Mouse (Mus musculus) E14TG2a.4 (cell line): ENCODE measurements around the gene Rinl.

Experiments used
- H3K27me3 ChIP-seq: 2 replicates; pipeline ENCODE4 v1.6.1; 2014; ENCODE audit warnings: low read length, control low read depth; ENCODE audit not compliant: insufficient read depth
- H3K36me3 ChIP-seq: 2 replicates; pipeline ENCODE4 v1.6.1; 2014; ENCODE audit warnings: low read length, control low read depth; ENCODE audit not compliant: insufficient read depth
- H3K4me1 ChIP-seq: replicated peaks from 2 replicates; pipeline ENCODE4 v1.6.1; 2014; ENCODE audit warnings: low read depth, low read length, control low read depth
- H3K4me3 ChIP-seq: replicated peaks from 2 replicates; pipeline ENCODE4 v1.5.1; 2014; ENCODE audit warnings: mild to moderate bottlenecking, low read length
- H3K9me3 ChIP-seq: 2 replicates; pipeline ENCODE4 v1.6.1; 2014; ENCODE audit warnings: low read length, control low read depth
- CTCF ChIP-seq: conservative IDR thresholded peaks from 2 replicates; pipeline ENCODE4 v1.5.1; 2014; ENCODE audit warnings: low read length
- NANOG ChIP-seq: IDR thresholded peaks from 2 replicates; pipeline ENCODE4 v1.6.1; 2014; ENCODE audit warnings: borderline replicate concordance, low read length, mixed read lengths
- POU5F1 ChIP-seq: IDR thresholded peaks from 2 replicates; pipeline ENCODE4 v1.6.1; 2014; ENCODE audit warnings: low read length, borderline replicate concordance

Rinl gene

DNA sequence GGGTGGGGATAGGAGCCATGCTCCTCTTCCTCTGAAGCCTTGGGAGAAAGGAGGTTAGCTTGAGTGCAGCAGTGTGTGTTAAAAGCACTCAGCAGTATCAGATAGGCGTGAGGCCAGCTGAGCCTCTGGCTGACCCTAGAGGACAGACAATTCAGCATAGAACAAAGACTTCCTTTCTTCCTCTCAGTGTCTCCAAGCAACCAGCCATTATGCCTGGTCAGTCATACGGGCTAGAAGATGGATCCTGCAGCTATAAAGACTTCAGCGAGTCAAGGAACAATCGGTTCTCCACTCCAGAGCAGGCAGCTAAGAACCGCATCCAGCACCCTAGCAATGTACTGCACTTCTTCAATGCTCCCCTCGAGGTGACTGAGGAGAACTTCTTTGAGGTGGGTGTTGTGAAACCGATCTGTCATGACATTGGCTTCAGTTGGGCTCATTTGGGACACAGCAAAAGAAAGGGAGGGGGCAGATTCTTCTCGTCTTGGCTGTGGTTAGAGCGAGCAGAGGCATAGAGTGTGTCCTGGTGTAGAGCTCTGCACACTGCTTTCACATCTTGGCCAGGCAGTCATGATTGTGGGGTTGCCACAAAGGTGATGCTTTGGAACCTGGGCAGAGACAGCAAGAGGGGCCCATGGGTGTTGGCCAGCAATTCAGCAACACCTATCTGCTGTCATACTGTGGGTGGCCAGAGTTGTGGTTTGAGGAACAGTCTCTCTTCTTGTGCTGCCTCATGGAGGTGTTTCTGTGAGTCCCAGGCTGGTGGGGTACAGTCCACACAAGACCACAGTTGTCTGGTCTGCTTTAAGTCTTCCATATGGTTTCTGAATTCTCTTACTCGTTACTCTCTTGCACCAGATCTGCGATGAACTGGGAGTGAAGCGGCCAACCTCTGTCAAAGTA lies 31.8 kb downstream of the Rinl start:
- H3K27me3 ChIP-seq: no peaks in the 10 kb centered on the region
- no peaks in the 10 kb centered on the region for H3K9me3 ChIP-seq
- H3K4me3 ChIP-seq: no peak overlapping the region
- no peak for TF ChIP-seq CTCF
- H3K36me3 ChIP-seq: peaks cover 78% of the 10 kb centered on the region
- H3K4me1 ChIP-seq: peaks cover 93% of the 10 kb centered on the region

DNA sequence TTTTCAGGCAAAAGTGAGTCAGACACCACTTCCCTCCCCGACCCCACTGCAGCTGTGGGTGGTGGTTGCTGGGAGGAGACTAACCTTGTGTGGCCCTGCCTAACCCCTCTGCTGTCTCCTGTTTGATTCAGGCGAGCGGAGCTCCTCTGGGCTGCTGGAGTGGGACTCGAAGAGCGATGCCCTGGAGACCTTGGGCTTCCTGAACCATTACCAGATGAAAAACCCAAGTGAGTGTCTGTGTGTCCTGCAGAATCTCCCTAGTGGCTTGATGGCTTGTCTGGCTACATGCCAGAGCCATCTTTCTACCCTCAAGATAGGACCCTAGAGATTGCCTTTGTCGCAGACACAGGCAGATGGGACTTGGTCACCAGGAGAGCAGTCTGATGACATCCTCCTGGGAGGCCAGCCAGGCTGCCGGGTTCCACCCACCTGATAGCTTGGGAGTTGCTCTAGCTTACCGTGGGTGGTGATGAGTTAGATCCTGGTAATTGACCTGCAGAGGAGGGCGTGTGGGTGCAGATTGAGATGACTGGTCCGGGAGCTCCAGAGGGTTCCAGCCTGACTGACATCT lies 32.6 kb downstream of the Rinl start:
- TF ChIP-seq CTCF (no peak), POU5F1 (no peak), NANOG (no peak)
- no peaks in the 10 kb centered on the region for H3K9me3 ChIP-seq
- peaks cover 93% of the 10 kb centered on the region for H3K4me1 ChIP-seq
- no peaks in the 10 kb centered on the region for H3K27me3 ChIP-seq
- H3K36me3 ChIP-seq: peaks cover 73% of the 10 kb centered on the region
- no peak overlapping the region for H3K4me3 ChIP-seq

DNA sequence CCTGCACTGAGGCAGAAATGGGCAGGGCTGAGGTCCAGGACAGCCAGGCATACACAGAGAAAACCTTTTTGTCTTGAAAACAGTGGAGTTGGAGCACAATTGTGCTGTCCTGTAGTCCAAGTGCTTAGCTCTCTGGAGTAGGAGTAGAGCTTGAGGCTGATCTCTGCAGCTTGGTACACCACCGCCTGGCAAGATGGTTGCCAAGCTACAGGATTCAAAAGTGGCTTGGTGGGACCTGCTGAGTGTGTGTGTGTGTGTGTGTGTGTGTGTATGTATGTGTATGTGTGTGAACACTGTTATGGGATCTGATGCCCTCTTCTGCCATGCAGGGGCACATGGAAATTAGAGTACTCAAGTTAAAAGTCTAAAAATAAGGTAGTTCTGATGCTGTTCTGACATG lies 33.8 kb downstream of the Rinl start:
- no peaks in the 10 kb centered on the region for H3K9me3 ChIP-seq
- no peak overlapping the region for H3K4me3 ChIP-seq
- H3K4me1 ChIP-seq: peaks cover 84% of the 10 kb centered on the region
- H3K27me3 ChIP-seq: no peaks in the 10 kb centered on the region
- peaks cover 66% of the 10 kb centered on the region for H3K36me3 ChIP-seq
- no peak for TF ChIP-seq POU5F1
- TF ChIP-seq CTCF: no peak
- TF ChIP-seq NANOG: no peak

DNA sequence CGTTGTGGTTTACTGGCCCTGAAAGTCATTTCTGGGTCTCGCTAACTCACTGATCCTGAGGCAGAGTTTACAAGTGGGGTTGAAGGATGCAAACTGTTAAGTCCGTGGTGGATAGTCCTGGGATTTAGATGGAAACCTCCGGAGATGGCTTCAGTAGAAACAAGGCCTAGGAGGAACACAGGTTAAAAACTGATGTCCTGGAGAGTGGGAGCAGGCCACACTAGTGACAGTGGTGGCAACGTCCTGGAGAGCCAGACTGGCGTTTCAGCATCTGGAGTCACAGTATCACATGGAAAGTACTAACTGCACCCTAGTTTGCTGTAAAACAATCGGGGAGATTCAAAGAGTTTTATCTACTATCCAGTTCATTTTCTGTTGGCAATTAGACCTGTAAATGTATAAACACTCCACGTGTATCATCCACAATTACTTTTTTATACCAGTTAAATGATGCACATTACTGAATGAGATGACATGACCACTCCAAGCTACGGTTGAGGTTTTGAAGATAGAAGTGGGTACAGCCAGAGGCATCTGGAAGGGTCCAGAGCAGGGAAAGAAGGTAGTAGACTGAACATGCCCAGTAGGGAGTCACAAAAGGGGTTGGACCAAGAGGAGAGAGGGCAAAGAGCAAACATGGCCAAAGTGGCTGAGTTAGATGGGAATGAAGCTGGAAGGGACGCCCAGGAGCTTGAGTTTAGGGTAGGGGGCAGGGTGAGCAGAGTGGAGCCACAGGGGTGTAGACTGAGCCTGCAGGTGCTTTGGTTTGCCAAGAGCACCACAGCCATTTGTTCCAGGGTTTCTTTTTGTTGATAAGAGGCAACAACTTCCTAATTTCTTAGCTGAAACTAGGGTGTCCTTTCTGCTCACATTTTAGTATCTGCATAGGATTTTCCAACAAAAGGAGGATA lies 34.5 kb downstream of the Rinl start:
- TF ChIP-seq POU5F1 (no peak), CTCF (no peak), NANOG (no peak)
- Histone ChIP-seq H3K36me3 (peaks cover 66% of the 10 kb centered on the region), H3K4me1 (peaks cover 77% of the 10 kb centered on the region), H3K9me3 (no peaks in the 10 kb centered on the region), H3K27me3 (no peaks in the 10 kb centered on the region), H3K4me3 (no peak overlapping the region)

DNA sequence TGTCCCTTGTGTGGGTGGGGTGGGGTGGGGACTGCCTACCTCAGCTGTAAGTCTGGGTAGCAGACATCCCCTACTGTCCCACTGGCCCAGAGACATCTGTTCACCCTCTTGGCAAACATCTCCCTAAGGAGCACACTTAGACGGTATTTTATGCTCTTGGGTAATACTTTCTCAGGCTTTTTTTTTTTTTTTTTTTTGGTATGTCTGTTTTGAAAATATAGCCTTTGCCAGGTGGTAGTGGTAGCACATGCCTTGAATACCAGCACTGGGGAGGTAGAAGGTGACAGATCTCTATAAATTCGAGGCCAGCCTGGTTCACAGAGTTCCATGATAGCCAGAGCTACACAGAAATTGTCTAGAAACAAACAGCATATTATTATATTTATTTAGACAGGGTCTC lies 35.2 kb downstream of the Rinl start:
- H3K9me3 ChIP-seq: no peaks in the 10 kb centered on the region
- H3K4me1 ChIP-seq: peaks cover 71% of the 10 kb centered on the region
- no peak overlapping the region for H3K4me3 ChIP-seq
- peaks cover 64% of the 10 kb centered on the region for H3K36me3 ChIP-seq
- no peak for TF ChIP-seq POU5F1
- no peak for TF ChIP-seq CTCF
- no peak for TF ChIP-seq NANOG
- H3K27me3 ChIP-seq: no peaks in the 10 kb centered on the region

DNA sequence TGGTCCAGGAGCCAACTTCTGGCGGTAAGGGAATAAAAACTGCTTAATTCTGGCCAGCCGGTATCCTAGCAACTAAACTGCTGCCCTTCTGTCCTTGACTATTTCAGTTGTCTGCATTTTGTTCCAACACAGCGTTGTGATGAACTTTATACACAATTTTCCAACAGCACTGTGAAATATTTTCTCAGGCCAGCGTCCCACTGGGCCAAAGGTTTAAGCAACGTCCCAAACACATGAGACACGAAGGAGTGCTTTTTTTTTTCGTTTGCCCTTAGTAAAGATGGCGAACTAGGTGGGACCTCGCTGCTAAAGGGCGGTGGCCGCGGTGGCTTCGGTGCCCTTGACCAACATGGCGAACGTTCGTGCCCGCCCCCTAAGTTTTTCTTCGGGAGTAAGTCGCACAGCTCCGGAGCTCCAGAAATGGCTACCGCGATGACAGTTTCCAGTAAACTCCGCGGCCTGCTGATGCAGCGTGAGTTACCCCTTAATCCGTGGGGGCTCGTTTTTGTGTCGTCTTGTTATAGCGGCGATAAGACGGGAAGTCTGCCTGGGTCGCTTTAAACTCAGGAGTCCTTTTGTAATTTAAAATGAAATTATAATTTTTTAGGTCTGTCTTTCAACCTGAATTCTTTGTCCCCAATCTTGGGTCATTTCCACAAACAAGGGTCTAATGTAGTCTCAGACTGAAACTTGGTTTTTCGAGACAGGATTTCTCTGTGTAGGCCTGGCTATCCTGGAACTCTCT lies 36.3 kb downstream of the Rinl start, which contains the start of gene Ech1:
TSS of gene Ech1 (plus strand) at position 277 of the 745 bp plus-strand sequence.
- Histone ChIP-seq H3K4me1 (peaks cover 61% of the 10 kb centered on the region), H3K9me3 (peaks cover 5% of the 10 kb centered on the region), H3K4me3 (peak within 1 kb of the TSS; percentile 76), H3K27me3 (no peaks in the 10 kb centered on the region), H3K36me3 (peaks cover 60% of the 10 kb centered on the region)
- no peak for TF ChIP-seq CTCF
- TF ChIP-seq POU5F1: no peak
- no peak for TF ChIP-seq NANOG

DNA sequence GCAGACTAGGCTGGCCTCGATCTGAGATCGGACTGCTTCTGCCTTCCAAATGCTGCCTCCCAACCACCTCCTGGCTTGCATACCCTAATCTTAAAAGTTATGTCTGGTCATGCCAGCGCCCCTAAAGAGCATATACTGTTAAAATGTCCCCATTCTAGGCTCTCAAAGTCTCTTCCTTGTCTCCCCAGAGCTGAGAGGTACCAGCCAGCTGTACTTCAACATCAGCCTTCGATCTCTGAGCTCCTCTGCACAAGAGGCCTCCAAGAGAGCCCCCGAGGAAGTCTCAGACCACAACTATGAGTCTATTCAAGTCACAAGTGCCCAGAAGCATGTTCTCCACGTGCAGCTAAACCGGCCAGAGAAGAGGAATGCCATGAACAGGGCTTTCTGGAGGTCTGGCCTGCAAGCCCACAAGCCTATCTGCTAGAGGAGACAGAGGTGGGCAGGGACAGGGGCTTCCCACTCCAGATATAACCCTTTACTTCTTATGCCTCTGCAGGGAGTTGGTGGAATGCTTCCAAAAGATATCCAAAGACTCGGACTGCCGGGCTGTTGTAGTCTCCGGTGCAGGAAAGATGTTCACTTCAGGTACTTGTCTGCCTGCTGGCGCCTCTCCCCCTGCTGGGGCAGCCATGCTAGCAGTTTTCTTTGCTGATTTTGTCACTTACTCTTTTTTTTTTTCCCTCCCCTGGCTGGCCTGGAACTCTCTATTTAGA lies 37.1 kb downstream of the Rinl start:
- Histone ChIP-seq H3K4me3 (peak overlapping the region; percentile 76), H3K9me3 (peaks cover 5% of the 10 kb centered on the region), H3K27me3 (no peaks in the 10 kb centered on the region), H3K36me3 (peaks cover 60% of the 10 kb centered on the region), H3K4me1 (peaks cover 60% of the 10 kb centered on the region)
- TF ChIP-seq POU5F1 (no peak), NANOG (no peak), CTCF (0 out of 2 replicates have a peak, but pooled peaks have one; percentile 11)
